Mouse (Mus musculus) spleen, adult 2 months (tissue): ENCODE results near the gene Baiap2l1.

ENCODE experiments used
- CTCF ChIP-seq: fragments of 200-500 bp; IDR thresholded peaks from 2 replicates; pipeline ENCODE4 v1.5.1; 2011; ENCODE audit warnings: mild to moderate bottlenecking, inconsistent platforms; ENCODE audit not compliant: insufficient read depth, insufficient read length, insufficient replicate concordance; ENCODE audit errors: extremely low read depth
- POLR2A ChIP-seq: fragments of 200-500 bp; IDR thresholded peaks from 2 replicates; pipeline ENCODE4 v1.6.1; 2011; ENCODE audit warnings: low read depth, low read length, inconsistent platforms

GRCm38 (mm10) chr5:144257451-144258110, 100.3 kb downstream of the Baiap2l1 start:
- TF ChIP-seq CTCF = no peak
- TF ChIP-seq POLR2A = no peak
